Mouse (Mus musculus): ENCODE data around the gene Apeh.

The Apeh gene

GRCm38 (mm10) chr9:108119891-108120411, 25.5 kb upstream of the Apeh start:
- DNase-seq (ENCODE audit: low spot score): no peak

GRCm38 (mm10) chr9:108117143-108117542, 22.7 kb upstream of the Apeh start:
- no peak for DNase-seq (ENCODE audit: low spot score)

GRCm38 (mm10) chr9:108115290-108116077, 21.1 kb upstream of the Apeh start:
- DNase-seq (ENCODE audit: low spot score): no peak

GRCm38 (mm10) chr9:108112719-108113340, 18.4 kb upstream of the Apeh start:
- no peak for DNase-seq (ENCODE audit: low spot score)

GRCm38 (mm10) chr9:108111593-108112121, 17.3 kb upstream of the Apeh start:
- DNase-seq (ENCODE audit: low spot score): no peak

GRCm38 (mm10) chr9:108111101-108111592, 16.7 kb upstream of the Apeh start:
- no peak for DNase-seq (ENCODE audit: low spot score)

GRCm38 (mm10) chr9:108110160-108110559, 15.8 kb upstream of the Apeh start:
- no peak for DNase-seq (ENCODE audit: low spot score)

- no peak for DNase-seq (ENCODE audit: low spot score)
These were observed 13.5 kb upstream of the Apeh start for GRCm38 (mm10) chr9:108107867-108108266.

GRCm38 (mm10) chr9:108106090-108106489, 11.7 kb upstream of the Apeh start:
- DNase-seq (ENCODE audit: low spot score): no peak

GRCm38 (mm10) chr9:108105549-108105863, 11.1 kb upstream of the Apeh start:
- no peak for DNase-seq (ENCODE audit: low spot score)

GRCm38 (mm10) chr9:108104766-108105548, 10.6 kb upstream of the Apeh start:
- no peak for DNase-seq (ENCODE audit: low spot score)

- no peak for DNase-seq (ENCODE audit: low spot score)
These were observed 5.2 kb upstream of the Apeh start for GRCm38 (mm10) chr9:108099619-108100018.

GRCm38 (mm10) chr9:108095949-108096712, 1.7 kb upstream of the Apeh start:
- no peak for DNase-seq (ENCODE audit: low spot score)

GRCm38 (mm10) chr9:108095518-108095917, 1.1 kb upstream of the Apeh start:
- peak; percentile 62 for DNase-seq (ENCODE audit: low spot score)

GRCm38 (mm10) chr9:108094998-108095411, 599 bp upstream of the Apeh start:
- no peak for DNase-seq (ENCODE audit: low spot score)

GRCm38 (mm10) chr9:108093586-108093985, 820 bp downstream of the Apeh start:
- DNase-seq (ENCODE audit: low spot score): no peak

- no peak for DNase-seq (ENCODE audit: low spot score)
These were observed 3.7 kb downstream of the Apeh start for GRCm38 (mm10) chr9:108090611-108091120.

GRCm38 (mm10) chr9:108085261-108085660, 9.1 kb downstream of the Apeh start:
- no peak for DNase-seq (ENCODE audit: low spot score)

GRCm38 (mm10) chr9:108083561-108083960, 10.8 kb downstream of the Apeh start:
- no peak for DNase-seq (ENCODE audit: low spot score)

- no peak for DNase-seq (ENCODE audit: low spot score)
These were observed 11.4 kb downstream of the Apeh start, which contains the start of gene Rnf123 for GRCm38 (mm10) chr9:108082988-108083431. Rnf123 (minus strand) TSS chr9:108083346.

- no peak for DNase-seq (ENCODE audit: low spot score)
These were observed 11.9 kb downstream of the Apeh start for GRCm38 (mm10) chr9:108082549-108082948.
